Mouse (Mus musculus) spleen, adult 2 months (tissue): Measurements from ENCODE around the gene Foxc2. TPM values are rescaled to one million over a fixed set of nuclear protein-coding genes. Genes with fewer than 3 reads are reported as not detected.

ENCODE experiments used
- DNase-seq, 2 experiments: peaks; one replicate each; pipeline versions ENCODE4 v3.0.0 to v3.0.0-alpha.2; 2012 to 2021; ENCODE audit warnings: low spot score in 2 of 2, low read depth in 1 of 2
- H3K27ac ChIP-seq: fragments of 200-500 bp; 2 replicates; pipeline ENCODE4 v1.5.1; 2012; ENCODE audit warnings: low read length, inconsistent platforms; ENCODE audit not compliant: insufficient read depth
- H3K27me3 ChIP-seq: fragments of 200-500 bp; 2 replicates; pipeline ENCODE4 v1.6.1; 2012; ENCODE audit warnings: mild to moderate bottlenecking, moderate library complexity, low read length, inconsistent platforms; ENCODE audit not compliant: control insufficient read depth, insufficient read depth
- H3K36me3 ChIP-seq: fragments of 200-500 bp; 2 replicates; pipeline ENCODE4 v1.6.1; 2012; ENCODE audit warnings: mild to moderate bottlenecking, low read length, inconsistent platforms; ENCODE audit not compliant: control insufficient read depth, insufficient read depth
- H3K4me1 ChIP-seq: fragments of 200-500 bp; 2 replicates; pipeline ENCODE4 v1.6.1; 2011; ENCODE audit warnings: inconsistent platforms; ENCODE audit not compliant: control insufficient read depth, insufficient read depth, insufficient read length
- H3K4me3 ChIP-seq: fragments of 200-500 bp; 2 replicates; pipeline ENCODE4 v1.5.1; 2011; ENCODE audit warnings: mild to moderate bottlenecking, inconsistent platforms; ENCODE audit not compliant: insufficient read depth, insufficient read length; ENCODE audit errors: extremely low read depth
- CTCF ChIP-seq: fragments of 200-500 bp; IDR thresholded peaks from 2 replicates; pipeline ENCODE4 v1.5.1; 2011; ENCODE audit warnings: mild to moderate bottlenecking, inconsistent platforms; ENCODE audit not compliant: insufficient read depth, insufficient read length, insufficient replicate concordance; ENCODE audit errors: extremely low read depth
- POLR2A ChIP-seq: fragments of 200-500 bp; IDR thresholded peaks from 2 replicates; pipeline ENCODE4 v1.6.1; 2011; ENCODE audit warnings: low read depth, low read length, inconsistent platforms
- WGBS: fragments of 180-500 bp; shearing (Covaris S2); methylation state at CpG from one replicate; pipeline ENCODE4 v1.1.7; 2018; 5-methylcytosine and 5-hydroxymethylcytosine counted together
- polyA plus RNA-seq: library from polyadenylated mRNA; depleted of rRNA; stranded (reverse); fragments of >200 nt; gene quantifications from 2 replicates; pipeline ENCODE4 v1.2.3, GENCODE M21; 2012

Gene Foxc2
- polyA plus RNA-seq, 1 experiment = 0.12 TPM

- DNase-seq = no peak
- WGBS = 67% methylated on average over 19 of the region's 19 CpGs
- TF ChIP-seq POLR2A (no peak), CTCF (no peak)
- Histone ChIP-seq H3K27ac (no peak overlapping the region), H3K27me3 (peaks cover 51% of the 10 kb centered on the region), H3K36me3 (no peaks in the 10 kb centered on the region), H3K4me3 (no peak overlapping the region), H3K4me1 (peaks cover 4% of the 10 kb centered on the region; the same call in 1 of the 2 replicates)
These were observed 29.7 kb upstream of the Foxc2 start for GRCm38 (mm10) chr8:121086004-121086900.

- 33% methylated on average over 8 of the region's 8 CpGs for whole genome bisulfite sequencing
- DNase-seq = no peak
- H3K4me3 ChIP-seq = no peak overlapping the region
- no peak overlapping the region for H3K27ac ChIP-seq
- peaks cover 4% of the 10 kb centered on the region; the same call in 1 of the 2 replicates for H3K4me1 ChIP-seq
- H3K27me3 ChIP-seq = peaks cover 50% of the 10 kb centered on the region
- TF ChIP-seq POLR2A (no peak), CTCF (no peak)
- no peaks in the 10 kb centered on the region for H3K36me3 ChIP-seq
These were observed 27.7 kb upstream of the Foxc2 start for GRCm38 (mm10) chr8:121088281-121088680.

GRCm38 (mm10) chr8:121088871-121089630 lies 26.9 kb upstream of the Foxc2 start:
- no peak overlapping the region for H3K27ac ChIP-seq
- no peaks in the 10 kb centered on the region for H3K36me3 ChIP-seq
- no peak overlapping the region for H3K4me3 ChIP-seq
- peaks cover 4% of the 10 kb centered on the region; the same call in 1 of the 2 replicates for H3K4me1 ChIP-seq
- TF ChIP-seq CTCF = no peak
- no peak for TF ChIP-seq POLR2A
- H3K27me3 ChIP-seq = peaks cover 43% of the 10 kb centered on the region
- WGBS = 23% methylated on average over 40 of the region's 40 CpGs
- DNase-seq = no peak

GRCm38 (mm10) chr8:121089631-121090380 lies 26.2 kb upstream of the Foxc2 start:
- Histone ChIP-seq H3K4me1 (peaks cover 1% of the 10 kb centered on the region; the same call in 1 of the 2 replicates), H3K27me3 (peaks cover 37% of the 10 kb centered on the region), H3K4me3 (no peak overlapping the region), H3K36me3 (no peaks in the 10 kb centered on the region), H3K27ac (no peak overlapping the region)
- DNase-seq = no peak
- 20% methylated on average over 32 of the region's 32 CpGs for WGBS
- TF ChIP-seq POLR2A (no peak), CTCF (no peak)

GRCm38 (mm10) chr8:121090716-121091115 lies 25.3 kb upstream of the Foxc2 start:
- no peak for DNase-seq
- TF ChIP-seq CTCF (no peak), POLR2A (no peak)
- Histone ChIP-seq H3K27me3 (peaks cover 33% of the 10 kb centered on the region), H3K4me1 (no peaks in the 10 kb centered on the region), H3K4me3 (no peak overlapping the region), H3K27ac (no peak overlapping the region), H3K36me3 (no peaks in the 10 kb centered on the region)
- WGBS = 17% methylated on average over 1 of the region's 1 CpGs

GRCm38 (mm10) chr8:121092141-121092540 lies 23.8 kb upstream of the Foxc2 start:
- Histone ChIP-seq H3K27ac (no peak overlapping the region), H3K36me3 (no peaks in the 10 kb centered on the region), H3K4me1 (no peaks in the 10 kb centered on the region), H3K27me3 (peaks cover 27% of the 10 kb centered on the region), H3K4me3 (no peak overlapping the region)
- TF ChIP-seq POLR2A = no peak
- TF ChIP-seq CTCF = no peak
- DNase-seq = no peak
- 23% methylated on average over 6 of the region's 6 CpGs for WGBS
